Mouse (Mus musculus): ENCODE measurements around the gene Chchd4. TPM values are rescaled to one million over a fixed set of nuclear protein-coding genes. Genes with fewer than 3 reads are reported as not detected.

Chchd4 gene
- polyA plus RNA-seq, 1 experiment, result 18.6 TPM

- Histone ChIP-seq H3K4me3 (ENCODE audit: insufficient read depth, low read length) (no peak overlapping the region), H3K27ac (ENCODE audit: insufficient read depth, low read length) (no peak overlapping the region), H3K4me1 (ENCODE audit: control insufficient read depth, insufficient read depth, low read length) (no peaks in the 10 kb centered on the region)
- TF ChIP-seq CTCF (IDR thresholded peaks at IDR 0.05; ENCODE audit: extremely low read depth, insufficient read depth, low read length) (no peak), POLR2A (IDR thresholded peaks at IDR 0.05; ENCODE audit: extremely low read depth, insufficient read depth, low read length) (no peak)
Observed at GRCm38 (mm10) chr6:91454546-91454945, 18.8 kb downstream of the Chchd4 start.

DNA sequence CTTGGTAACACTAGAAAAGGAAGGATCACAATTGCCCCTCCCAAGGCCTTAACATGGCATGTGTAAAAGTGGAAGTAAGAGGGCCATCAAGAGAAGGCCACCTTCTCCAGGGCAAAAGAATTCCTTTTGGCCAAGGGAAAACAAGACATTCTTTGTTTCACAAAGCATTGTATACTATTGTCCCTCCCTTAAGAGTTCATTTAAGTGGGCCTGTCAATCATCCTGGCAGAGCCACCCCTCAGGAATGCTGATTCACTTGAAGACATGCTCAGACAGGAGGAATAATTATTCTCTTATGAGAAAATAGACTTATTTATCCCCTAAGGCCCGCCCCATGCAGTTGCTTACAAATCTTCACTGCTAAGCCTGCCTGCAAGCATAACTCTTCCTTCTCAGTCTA is 21.3 kb downstream of the Chchd4 start:
- no peak for TF ChIP-seq CTCF (IDR thresholded peaks at IDR 0.05; ENCODE audit: extremely low read depth, insufficient read depth, low read length)
- TF ChIP-seq POLR2A (IDR thresholded peaks at IDR 0.05; ENCODE audit: extremely low read depth, insufficient read depth, low read length), result no peak
- H3K4me3 ChIP-seq (ENCODE audit: insufficient read depth, low read length), result no peak overlapping the region
- no peaks in the 10 kb centered on the region for H3K4me1 ChIP-seq (ENCODE audit: control insufficient read depth, insufficient read depth, low read length)
- H3K27ac ChIP-seq (ENCODE audit: insufficient read depth, low read length), result no peak overlapping the region

- Histone ChIP-seq H3K4me3 (ENCODE audit: insufficient read depth, low read length) (no peak overlapping the region), H3K27ac (ENCODE audit: insufficient read depth, low read length) (no peak overlapping the region), H3K4me1 (ENCODE audit: control insufficient read depth, insufficient read depth, low read length) (no peaks in the 10 kb centered on the region)
- TF ChIP-seq CTCF (IDR thresholded peaks at IDR 0.05; ENCODE audit: extremely low read depth, insufficient read depth, low read length) (no peak), POLR2A (IDR thresholded peaks at IDR 0.05; ENCODE audit: extremely low read depth, insufficient read depth, low read length) (no peak)
Observed at GRCm38 (mm10) chr6:91449472-91450225, 23.7 kb downstream of the Chchd4 start.

- no peak overlapping the region for H3K4me3 ChIP-seq (ENCODE audit: insufficient read depth, low read length)
- H3K4me1 ChIP-seq (ENCODE audit: control insufficient read depth, insufficient read depth, low read length), result peaks cover 2% of the 10 kb centered on the region; the same call in 1 of the 2 replicates
- no peak overlapping the region for H3K27ac ChIP-seq (ENCODE audit: insufficient read depth, low read length)
- TF ChIP-seq CTCF (IDR thresholded peaks at IDR 0.05; ENCODE audit: extremely low read depth, insufficient read depth, low read length), result no peak
- no peak for TF ChIP-seq POLR2A (IDR thresholded peaks at IDR 0.05; ENCODE audit: extremely low read depth, insufficient read depth, low read length)
Observed at GRCm38 (mm10) chr6:91445316-91445715, 28.0 kb downstream of the Chchd4 start.

DNA sequence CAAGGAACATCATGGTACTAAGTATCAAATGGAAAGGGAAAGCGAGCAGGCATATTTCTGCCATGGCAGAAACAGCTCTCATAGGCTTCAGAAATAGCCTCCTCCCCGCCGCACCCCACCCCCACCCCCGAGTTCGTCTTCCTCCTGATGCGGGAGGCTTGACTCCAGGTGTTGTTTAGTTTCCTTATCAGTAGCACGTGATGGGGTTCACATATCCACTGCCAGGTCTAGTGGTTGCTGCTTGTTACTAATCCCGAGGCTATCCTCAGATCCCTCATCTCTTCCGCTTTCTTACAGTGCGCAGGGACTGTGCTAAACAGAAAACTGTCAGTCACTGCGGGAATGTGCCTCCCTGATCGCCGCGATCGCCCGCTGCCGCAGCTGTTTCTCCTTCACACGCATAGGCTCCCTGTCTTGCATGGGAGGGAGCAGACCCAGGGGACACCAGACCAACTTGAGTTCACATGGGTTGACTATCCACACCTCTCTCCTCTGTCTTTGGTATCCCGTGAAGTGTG is 32.1 kb downstream of the Chchd4 start:
- Histone ChIP-seq H3K4me1 (ENCODE audit: control insufficient read depth, insufficient read depth, low read length) (peaks cover 2% of the 10 kb centered on the region; the same call in 1 of the 2 replicates), H3K27ac (ENCODE audit: insufficient read depth, low read length) (peak overlapping the region; percentile 18; the same call in 1 of the 2 replicates), H3K4me3 (ENCODE audit: insufficient read depth, low read length) (peak overlapping the region; percentile 52)
- TF ChIP-seq CTCF (IDR thresholded peaks at IDR 0.05; ENCODE audit: extremely low read depth, insufficient read depth, low read length), result no peak
- 0 out of 2 replicates have a peak, but pooled peaks have one; percentile 13 for TF ChIP-seq POLR2A (IDR thresholded peaks at IDR 0.05; ENCODE audit: extremely low read depth, insufficient read depth, low read length)

DNA sequence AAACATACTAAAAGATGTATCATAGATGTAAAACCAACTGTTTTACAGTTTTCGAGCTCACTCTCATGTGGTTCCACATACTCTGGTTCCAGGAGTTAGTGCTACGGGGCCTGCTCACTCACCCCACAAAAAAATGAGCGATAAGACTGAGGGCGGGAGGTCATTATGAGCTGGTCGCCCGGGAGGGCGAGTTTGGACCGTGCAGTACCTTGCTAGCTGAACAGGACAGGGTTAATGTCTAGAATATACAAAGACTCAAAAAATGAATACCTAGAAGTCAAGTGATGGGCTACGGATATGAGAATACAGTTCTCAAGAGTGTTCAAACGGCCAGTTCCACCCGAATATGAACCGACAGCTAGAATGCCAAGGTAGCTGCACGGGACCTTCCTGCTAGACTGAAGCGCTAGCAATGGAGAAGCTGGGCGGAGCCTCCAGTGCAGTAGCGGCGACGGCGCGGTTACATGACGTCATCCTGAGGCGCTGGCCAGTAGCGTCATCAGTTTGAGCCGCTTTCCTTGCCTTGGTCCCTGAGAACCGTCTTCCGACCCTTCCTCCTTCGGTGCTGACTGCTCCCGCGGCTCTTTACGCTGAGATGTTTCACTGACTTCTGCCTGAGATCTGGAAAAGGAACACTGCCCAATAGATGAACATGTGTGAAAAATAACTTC is 32.7 kb downstream of the Chchd4 start:
- no peak for TF ChIP-seq CTCF (IDR thresholded peaks at IDR 0.05; ENCODE audit: extremely low read depth, insufficient read depth, low read length)
- peak; percentile 99 for TF ChIP-seq POLR2A (IDR thresholded peaks at IDR 0.05; ENCODE audit: extremely low read depth, insufficient read depth, low read length)
- Histone ChIP-seq H3K27ac (ENCODE audit: insufficient read depth, low read length) (0 out of 2 replicates have a peak overlapping the region, but pooled peaks have one; percentile 22), H3K4me3 (ENCODE audit: insufficient read depth, low read length) (peak overlapping the region; percentile 52), H3K4me1 (ENCODE audit: control insufficient read depth, insufficient read depth, low read length) (peaks cover 2% of the 10 kb centered on the region; the same call in 1 of the 2 replicates)

- no peak overlapping the region for H3K27ac ChIP-seq (ENCODE audit: insufficient read depth, low read length)
- no peak overlapping the region for H3K4me3 ChIP-seq (ENCODE audit: insufficient read depth, low read length)
- no peaks in the 10 kb centered on the region for H3K4me1 ChIP-seq (ENCODE audit: control insufficient read depth, insufficient read depth, low read length)
- TF ChIP-seq CTCF (IDR thresholded peaks at IDR 0.05; ENCODE audit: extremely low read depth, insufficient read depth, low read length), result no peak
- TF ChIP-seq POLR2A (IDR thresholded peaks at IDR 0.05; ENCODE audit: extremely low read depth, insufficient read depth, low read length), result no peak
Observed at GRCm38 (mm10) chr6:91424151-91424550, 49.2 kb downstream of the Chchd4 start.

GRCm38 (mm10) chr6:91421629-91422028 is 51.7 kb downstream of the Chchd4 start:
- Histone ChIP-seq H3K4me3 (ENCODE audit: insufficient read depth, low read length) (no peak overlapping the region), H3K4me1 (ENCODE audit: control insufficient read depth, insufficient read depth, low read length) (no peaks in the 10 kb centered on the region), H3K27ac (ENCODE audit: insufficient read depth, low read length) (no peak overlapping the region)
- TF ChIP-seq CTCF (IDR thresholded peaks at IDR 0.05; ENCODE audit: extremely low read depth, insufficient read depth, low read length) (no peak), POLR2A (IDR thresholded peaks at IDR 0.05; ENCODE audit: extremely low read depth, insufficient read depth, low read length) (no peak)

DNA sequence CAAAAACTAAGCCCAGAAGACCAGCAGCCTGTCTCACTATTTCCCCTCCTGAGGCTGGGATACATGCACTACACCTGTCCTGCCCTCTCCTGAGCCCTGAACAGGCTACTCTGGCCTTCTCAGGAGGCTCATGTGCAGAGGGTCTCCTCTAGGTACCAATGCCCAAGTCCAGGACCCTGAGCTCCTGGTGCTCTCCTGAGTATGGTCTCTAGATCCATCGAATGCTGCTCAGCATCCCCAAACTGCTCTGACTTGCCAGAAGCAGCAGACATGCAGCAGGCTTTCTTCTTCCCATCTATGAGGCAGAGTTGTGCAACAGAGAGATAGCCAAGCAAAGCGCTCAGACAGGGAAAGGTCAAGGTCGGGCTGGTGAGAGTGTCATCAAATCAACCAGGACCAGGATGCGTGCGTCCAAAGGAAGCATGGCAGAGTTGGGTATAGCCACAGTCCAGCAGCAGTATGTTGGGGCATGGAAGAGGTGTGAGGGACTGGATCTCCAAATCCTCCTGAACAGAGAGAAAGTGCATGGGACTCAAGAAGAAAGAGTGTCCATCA is 56.0 kb downstream of the Chchd4 start:
- H3K4me1 ChIP-seq (ENCODE audit: control insufficient read depth, insufficient read depth, low read length), result no peaks in the 10 kb centered on the region
- no peak overlapping the region for H3K4me3 ChIP-seq (ENCODE audit: insufficient read depth, low read length)
- TF ChIP-seq POLR2A (IDR thresholded peaks at IDR 0.05; ENCODE audit: extremely low read depth, insufficient read depth, low read length) (no peak), CTCF (IDR thresholded peaks at IDR 0.05; ENCODE audit: extremely low read depth, insufficient read depth, low read length) (no peak)
- H3K27ac ChIP-seq (ENCODE audit: insufficient read depth, low read length), result no peak overlapping the region
